Mouse (Mus musculus) liver, adult (tissue): ENCODE measurements around the gene Ovol1.

Experiments
- GATA4 ChIP-seq: IDR thresholded peaks from 2 replicates; pipeline ENCODE4 v1.6.1; 2014; ENCODE audit warnings: mild to moderate bottlenecking, low read length; ENCODE audit not compliant: insufficient replicate concordance

Gene Ovol1

GRCm38 (mm10) chr19:5559229-5559628, 1.2 kb downstream of the Ovol1 start:
- no peak for TF ChIP-seq GATA4

GRCm38 (mm10) chr19:5558770-5559169, 1.7 kb downstream of the Ovol1 start:
- no peak for TF ChIP-seq GATA4

- no peak for TF ChIP-seq GATA4
Measured at GRCm38 (mm10) chr19:5558169-5558568, 2.3 kb downstream of the Ovol1 start.

GRCm38 (mm10) chr19:5554212-5554611, 6.2 kb downstream of the Ovol1 start:
- TF ChIP-seq GATA4 = no peak

- TF ChIP-seq GATA4 = no peak
Measured at GRCm38 (mm10) chr19:5553802-5554201, 6.6 kb downstream of the Ovol1 start.

- peak; percentile 18; the same call in 1 of the 2 replicates for TF ChIP-seq GATA4
Measured at GRCm38 (mm10) chr19:5547471-5548056, 12.9 kb downstream of the Ovol1 start.

- no peak for TF ChIP-seq GATA4
Measured at GRCm38 (mm10) chr19:5544031-5544430, 16.4 kb downstream of the Ovol1 start.

GRCm38 (mm10) chr19:5543362-5543761, 17.1 kb downstream of the Ovol1 start:
- no peak for TF ChIP-seq GATA4

GRCm38 (mm10) chr19:5538786-5539185, 21.7 kb downstream of the Ovol1 start:
- no peak for TF ChIP-seq GATA4

GRCm38 (mm10) chr19:5532520-5532919, 27.9 kb downstream of the Ovol1 start:
- no peak for TF ChIP-seq GATA4

- no peak for TF ChIP-seq GATA4
Measured at GRCm38 (mm10) chr19:5530138-5530524, 30.3 kb downstream of the Ovol1 start.

GRCm38 (mm10) chr19:5529325-5530137, 30.9 kb downstream of the Ovol1 start:
- no peak for TF ChIP-seq GATA4

- no peak for TF ChIP-seq GATA4
Measured at GRCm38 (mm10) chr19:5525204-5525603, 35.2 kb downstream of the Ovol1 start.

GRCm38 (mm10) chr19:5518721-5519120, 41.7 kb downstream of the Ovol1 start:
- TF ChIP-seq GATA4 = no peak

- TF ChIP-seq GATA4 = no peak
Measured at GRCm38 (mm10) chr19:5516906-5517505, 43.4 kb downstream of the Ovol1 start.
